Mouse (Mus musculus) E14TG2a.4 (cell line): Measurements from ENCODE around the gene 9530068E07Rik.

Experiments
- H3K27me3 ChIP-seq: 2 replicates; pipeline ENCODE4 v1.6.1; 2014; ENCODE audit warnings: low read length, control low read depth; ENCODE audit not compliant: insufficient read depth
- H3K36me3 ChIP-seq: 2 replicates; pipeline ENCODE4 v1.6.1; 2014; ENCODE audit warnings: low read length, control low read depth; ENCODE audit not compliant: insufficient read depth
- H3K4me1 ChIP-seq: replicated peaks from 2 replicates; pipeline ENCODE4 v1.6.1; 2014; ENCODE audit warnings: low read depth, low read length, control low read depth
- H3K4me3 ChIP-seq: replicated peaks from 2 replicates; pipeline ENCODE4 v1.5.1; 2014; ENCODE audit warnings: mild to moderate bottlenecking, low read length
- H3K9me3 ChIP-seq: 2 replicates; pipeline ENCODE4 v1.6.1; 2014; ENCODE audit warnings: low read length, control low read depth
- CTCF ChIP-seq: conservative IDR thresholded peaks from 2 replicates; pipeline ENCODE4 v1.5.1; 2014; ENCODE audit warnings: low read length
- NANOG ChIP-seq: IDR thresholded peaks from 2 replicates; pipeline ENCODE4 v1.6.1; 2014; ENCODE audit warnings: borderline replicate concordance, low read length, mixed read lengths
- POU5F1 ChIP-seq: IDR thresholded peaks from 2 replicates; pipeline ENCODE4 v1.6.1; 2014; ENCODE audit warnings: low read length, borderline replicate concordance

9530068E07Rik gene

GRCm38 (mm10) chr11:52358520-52358919, 37.7 kb upstream of the 9530068E07Rik start:
- H3K9me3 ChIP-seq, result peaks cover 30% of the 10 kb centered on the region
- TF ChIP-seq NANOG (no peak), POU5F1 (no peak), CTCF (no peak)
- H3K4me3 ChIP-seq, result peak overlapping the region; percentile 98
- H3K4me1 ChIP-seq, result peaks cover 33% of the 10 kb centered on the region
- peaks cover 24% of the 10 kb centered on the region for H3K36me3 ChIP-seq
- no peaks in the 10 kb centered on the region for H3K27me3 ChIP-seq

GRCm38 (mm10) chr11:52359686-52360470, 36.4 kb upstream of the 9530068E07Rik start:
- peak overlapping the region; percentile 98 for H3K4me3 ChIP-seq
- peaks cover 46% of the 10 kb centered on the region for H3K4me1 ChIP-seq
- no peaks in the 10 kb centered on the region for H3K27me3 ChIP-seq
- H3K9me3 ChIP-seq, result peaks cover 30% of the 10 kb centered on the region
- peak; percentile 86 for TF ChIP-seq POU5F1
- TF ChIP-seq CTCF, result no peak
- H3K36me3 ChIP-seq, result peaks cover 36% of the 10 kb centered on the region

- Histone ChIP-seq H3K9me3 (peaks cover 30% of the 10 kb centered on the region), H3K27me3 (no peaks in the 10 kb centered on the region), H3K4me3 (peak within 1 kb of the TSS; percentile 98), H3K4me1 (peaks cover 54% of the 10 kb centered on the region), H3K36me3 (peaks cover 42% of the 10 kb centered on the region)
- no peak for TF ChIP-seq NANOG
- no peak for TF ChIP-seq POU5F1
Observed at GRCm38 (mm10) chr11:52360471-52361277, 35.6 kb upstream of the 9530068E07Rik start, which contains the start of gene Vdac1. Vdac1 (plus strand) TSS chr11:52360860.

- Histone ChIP-seq H3K4me3 (peak overlapping the region; percentile 98), H3K4me1 (peaks cover 62% of the 10 kb centered on the region), H3K9me3 (peaks cover 23% of the 10 kb centered on the region), H3K27me3 (no peaks in the 10 kb centered on the region), H3K36me3 (peaks cover 49% of the 10 kb centered on the region)
- TF ChIP-seq POU5F1 (no peak), CTCF (no peak), NANOG (no peak)
Observed at GRCm38 (mm10) chr11:52361287-52361921, 34.8 kb upstream of the 9530068E07Rik start.

- TF ChIP-seq POU5F1, result no peak
- TF ChIP-seq NANOG, result no peak
- no peak for TF ChIP-seq CTCF
- H3K9me3 ChIP-seq, result no peaks in the 10 kb centered on the region
- no peaks in the 10 kb centered on the region for H3K27me3 ChIP-seq
- H3K4me3 ChIP-seq, result peak overlapping the region; percentile 70
- peaks cover 55% of the 10 kb centered on the region for H3K36me3 ChIP-seq
- peaks cover 81% of the 10 kb centered on the region for H3K4me1 ChIP-seq
Observed at GRCm38 (mm10) chr11:52364376-52364775, 31.9 kb upstream of the 9530068E07Rik start.

GRCm38 (mm10) chr11:52365143-52365542, 31.1 kb upstream of the 9530068E07Rik start:
- Histone ChIP-seq H3K4me1 (peaks cover 85% of the 10 kb centered on the region), H3K27me3 (no peaks in the 10 kb centered on the region), H3K9me3 (no peaks in the 10 kb centered on the region), H3K4me3 (peak overlapping the region; percentile 70), H3K36me3 (peaks cover 55% of the 10 kb centered on the region)
- no peak for TF ChIP-seq NANOG
- TF ChIP-seq CTCF, result no peak
- no peak for TF ChIP-seq POU5F1

GRCm38 (mm10) chr11:52366358-52366757, 29.9 kb upstream of the 9530068E07Rik start:
- no peak for TF ChIP-seq NANOG
- TF ChIP-seq CTCF, result no peak
- no peak for TF ChIP-seq POU5F1
- Histone ChIP-seq H3K9me3 (no peaks in the 10 kb centered on the region), H3K4me1 (peaks cover 95% of the 10 kb centered on the region), H3K4me3 (peak overlapping the region; percentile 70), H3K36me3 (peaks cover 60% of the 10 kb centered on the region), H3K27me3 (no peaks in the 10 kb centered on the region)

GRCm38 (mm10) chr11:52368176-52368985, 27.8 kb upstream of the 9530068E07Rik start:
- H3K36me3 ChIP-seq, result peaks cover 61% of the 10 kb centered on the region
- no peaks in the 10 kb centered on the region for H3K27me3 ChIP-seq
- peak overlapping the region; percentile 43; the same call in 1 of the 2 replicates for H3K4me3 ChIP-seq
- TF ChIP-seq POU5F1 (no peak), CTCF (no peak), NANOG (no peak)
- no peaks in the 10 kb centered on the region for H3K9me3 ChIP-seq
- H3K4me1 ChIP-seq, result peaks cover 96% of the 10 kb centered on the region
